Mouse (Mus musculus) neural tube, embryonic 14.5 days (tissue): Measurements from ENCODE around the gene Dmrtc2. TPM values are rescaled to one million over a fixed set of nuclear protein-coding genes. Genes with fewer than 3 reads are reported as not detected.

ENCODE experiments used
- polyA plus RNA-seq: library from polyadenylated mRNA; unstranded; fragments of >200 nt; fragmentation: Nextera tagmentation; extraction: Ambion mirVana; gene quantifications from 2 replicates; pipeline ENCODE4 v1.2.1, GENCODE M21; 2014

Dmrtc2 gene
- polyA plus RNA-seq, 1 experiment from 2014 or later, result not detected

Other genes starting within 250 kb of the Dmrtc2 start
- 0.16 TPM in 1 of 2 replicates, not detected in the other for gene Lypd3, start 233.5 kb upstream of the Dmrtc2 start, polyA plus RNA-seq
- gene Tex101, start 193.4 kb upstream of the Dmrtc2 start, polyA plus RNA-seq, result not detected in 2 replicates
- not detected in 2 replicates for gene BC049730, start 160.8 kb upstream of the Dmrtc2 start, polyA plus RNA-seq
- not detected in 2 replicates for gene Gm4763, start 143.1 kb upstream of the Dmrtc2 start, polyA plus RNA-seq
- 0.11 TPM in 1 of 2 replicates, not detected in the other for gene Cd177, start 109.7 kb upstream of the Dmrtc2 start, polyA plus RNA-seq
- gene Ceacam10, start 92.9 kb upstream of the Dmrtc2 start, polyA plus RNA-seq, result 0.99 and 1.2 TPM in 2 replicates
- gene Gm9844, start 7.8 kb upstream of the Dmrtc2 start, polyA plus RNA-seq, result 25.0 and 25.6 TPM in 2 replicates
- not detected in 2 replicates for gene Lypd4, start 116 bp upstream of the Dmrtc2 start, polyA plus RNA-seq
- 1,219 and 1,260 TPM in 2 replicates for gene Rps19, start 14.3 kb downstream of the Dmrtc2 start, polyA plus RNA-seq
- gene Cd79a, start 27.3 kb downstream of the Dmrtc2 start, polyA plus RNA-seq, result 0.16 and 0.18 TPM in 2 replicates
- gene Arhgef1, start 32.9 kb downstream of the Dmrtc2 start, polyA plus RNA-seq, result 65.6 and 71.6 TPM in 2 replicates
- gene Gm4881, start 74.4 kb downstream of the Dmrtc2 start, polyA plus RNA-seq, result 1.2 and 1.5 TPM in 2 replicates
- 319 and 339 TPM in 2 replicates for gene Rabac1, start 102.7 kb downstream of the Dmrtc2 start, polyA plus RNA-seq
- gene Atp1a3, start 135.9 kb downstream of the Dmrtc2 start, polyA plus RNA-seq, result 414 and 429 TPM in 2 replicates
- gene Grik5, start 202.3 kb downstream of the Dmrtc2 start, polyA plus RNA-seq, result 22.2 and 28.1 TPM in 2 replicates
- gene Zfp574, start 202.5 kb downstream of the Dmrtc2 start, polyA plus RNA-seq, result 24.6 and 27.3 TPM in 2 replicates